In genomic region chr2:127251880-127252527, GRCm38 (mm10) we compare ENCODE assay signal across 12 mouse cellular contexts. TPM values are rescaled to one million over a fixed set of nuclear protein-coding genes. Genes with fewer than 3 reads are reported as not detected.
DNase-seq lines count a peak whose midpoint lies in the region; ATAC-seq and TF ChIP-seq lines count a peak whose summit lies in the region.
"Had no signal": no experiment of that assay in that cellular context is flagged by ENCODE, and none has a peak within 500 bp of the region (broad histone marks: within the 10 kb centered on the region; RNA-seq: fewer than 3 reads in every experiment).

No protein-coding gene starts in this region.

- WGBS in midbrain, embryonic 14.5 days: 88% methylated on average over 3 of the region's 3 CpGs
- 71% methylated on average over 3 of the region's 3 CpGs for WGBS in midbrain, embryonic 11.5 days
- WGBS in heart, embryonic 14.5 days: 31% methylated on average over 3 of the region's 3 CpGs
- 53% methylated on average over 3 of the region's 3 CpGs for WGBS in stomach, postnatal 0 days

- H3K36me3 ChIP-seq in midbrain, embryonic 14.5 days (ENCODE audit: control insufficient read depth, insufficient read depth, low read length): peaks cover 18% of the 10 kb centered on the region
- H3K36me3 ChIP-seq in midbrain, embryonic 11.5 days (ENCODE audit: control insufficient read depth, insufficient read depth, low read length): peaks cover 2% of the 10 kb centered on the region
- H3K36me3 ChIP-seq in heart, embryonic 14.5 days (ENCODE audit: control insufficient read depth, insufficient read depth, low read length): peaks cover 24% of the 10 kb centered on the region
- peaks cover 4% of the 10 kb centered on the region; the same call in 1 of the 2 replicates for H3K36me3 ChIP-seq in stomach, postnatal 0 days (ENCODE audit: control insufficient read depth, insufficient read depth, low read length)

- H3K9ac ChIP-seq in midbrain, embryonic 14.5 days (replicated peaks; ENCODE audit: low read length): 0 out of 2 replicates have a peak overlapping the region, but pooled peaks have one; percentile 9
- no peak overlapping the region for H3K9ac ChIP-seq in midbrain, embryonic 11.5 days (ENCODE audit: low read length)
- H3K9ac ChIP-seq in heart, embryonic 14.5 days (ENCODE audit: low read length): 0 out of 2 replicates have a peak overlapping the region, but pooled peaks have one; percentile 17
- peak overlapping the region; percentile 43 for H3K9ac ChIP-seq in stomach, postnatal 0 days (ENCODE audit: low read length)
- H3K9ac ChIP-seq: limb, embryonic 12.5 days; midbrain, embryonic 15.5 days had no signal

- no peak overlapping the region for H3K27ac ChIP-seq in midbrain, embryonic 14.5 days (replicated peaks; ENCODE audit: low read depth, low read length)
- H3K27ac ChIP-seq in midbrain, embryonic 11.5 days (ENCODE audit: low read depth, low read length): no peak overlapping the region
- peak overlapping the region; percentile 45 to 61 for H3K27ac ChIP-seq in heart, embryonic 14.5 days (replicated peaks in 1 of 2; ENCODE audit: control insufficient read depth in 1 of 2, insufficient read depth in 1 of 2, low read depth in 2 of 2, low read length in 2 of 2)
- H3K27ac ChIP-seq in stomach, postnatal 0 days (replicated peaks): 0 out of 2 replicates have a peak overlapping the region, but pooled peaks have one; percentile 8
- H3K27ac ChIP-seq in layer of hippocampus, adult 2 months: no peak overlapping the region
- H3K27ac ChIP-seq: limb, embryonic 12.5 days; midbrain, embryonic 15.5 days had no signal

- H3K4me3 ChIP-seq in midbrain, embryonic 14.5 days (replicated peaks; ENCODE audit: low read depth, low read length): no peak overlapping the region
- no peak overlapping the region for H3K4me3 ChIP-seq in midbrain, embryonic 11.5 days (ENCODE audit: low read depth, low read length)
- H3K4me3 ChIP-seq in heart, embryonic 14.5 days (ENCODE audit: control insufficient read depth in 1 of 2, insufficient read depth in 1 of 2, low read depth in 1 of 2, low read length in 2 of 2): no peak overlapping the region
- H3K4me3 ChIP-seq in stomach, postnatal 0 days (ENCODE audit: low read depth, low read length): no peak overlapping the region
- H3K4me3 ChIP-seq in layer of hippocampus, adult 2 months: no peak overlapping the region
- H3K4me3 ChIP-seq: erythroblast, embryonic 14.5 days; limb, embryonic 12.5 days; midbrain, embryonic 15.5 days had no signal

- TF ChIP-seq CTCF in stomach, postnatal 0 days (IDR thresholded peaks at IDR 0.05; ENCODE audit: low read depth): no peak
- TF ChIP-seq CTCF in layer of hippocampus, adult 2 months (conservative IDR thresholded peaks at IDR 0.05): no peak

- H3K27me3 ChIP-seq in midbrain, embryonic 14.5 days (ENCODE audit: control insufficient read depth, insufficient read depth, low read length): no peaks in the 10 kb centered on the region
- no peaks in the 10 kb centered on the region for H3K27me3 ChIP-seq in midbrain, embryonic 11.5 days (ENCODE audit: control insufficient read depth, insufficient read depth, low read length)
- no peaks in the 10 kb centered on the region for H3K27me3 ChIP-seq in heart, embryonic 14.5 days (ENCODE audit: control insufficient read depth, insufficient read depth, low read length)
- H3K27me3 ChIP-seq in stomach, postnatal 0 days (ENCODE audit: control insufficient read depth, insufficient read depth, low read length): no peaks in the 10 kb centered on the region
- H3K27me3 ChIP-seq: limb, embryonic 12.5 days; midbrain, embryonic 15.5 days had no signal

- no peak for ATAC-seq in midbrain, embryonic 14.5 days (ENCODE audit: low FRiP score, low TSS enrichment)
- no peak for ATAC-seq in midbrain, embryonic 11.5 days (ENCODE audit: low FRiP score)
- no peak for ATAC-seq in heart, embryonic 14.5 days (ENCODE audit: insufficient number of reproducible peaks, insufficient read depth, low FRiP score, low read depth)
- no peak for ATAC-seq in stomach, postnatal 0 days (ENCODE audit: low FRiP score, low TSS enrichment)
- ATAC-seq: midbrain, embryonic 15.5 days had no signal

- H3K4me2 ChIP-seq in midbrain, embryonic 14.5 days (ENCODE audit: low read length): no peak overlapping the region
- H3K4me2 ChIP-seq in midbrain, embryonic 11.5 days: no peak overlapping the region
- H3K4me2 ChIP-seq in heart, embryonic 14.5 days (ENCODE audit: low read length): no peak overlapping the region
- no peak overlapping the region for H3K4me2 ChIP-seq in stomach, postnatal 0 days (replicated peaks; ENCODE audit: low read depth)
- H3K4me2 ChIP-seq: limb, embryonic 12.5 days; midbrain, embryonic 15.5 days had no signal

- peaks cover 13% of the 10 kb centered on the region for H3K4me1 ChIP-seq in midbrain, embryonic 14.5 days (ENCODE audit: control insufficient read depth, insufficient read depth, low read length)
- H3K4me1 ChIP-seq in midbrain, embryonic 11.5 days (ENCODE audit: control insufficient read depth, insufficient read depth, low read length): peaks cover 12% of the 10 kb centered on the region
- peaks cover 12 to 36% of the 10 kb centered on the region in 2 experiments for H3K4me1 ChIP-seq in heart, embryonic 14.5 days (ENCODE audit: control insufficient read depth in 2 of 2, insufficient read depth in 2 of 2, low read length in 2 of 2)
- no peaks in the 10 kb centered on the region; the same call in 1 of the 2 replicates for H3K4me1 ChIP-seq in stomach, postnatal 0 days (replicated peaks; ENCODE audit: control insufficient read depth, insufficient read depth)

- no peak for TF ChIP-seq EP300 in stomach, postnatal 0 days (optimal IDR thresholded peaks at IDR 0.05)

- peak; percentile 65 to 85 for DNase-seq in adrenal gland, adult (ENCODE audit: inconsistent age in 2 of 2, low spot score in 1 of 2)
- no peak for DNase-seq in adrenal gland, postnatal 4 days (ENCODE audit: low spot score in 2 of 2)
- DNase-seq in midbrain, embryonic 14.5 days: no peak
- DNase-seq in midbrain, embryonic 11.5 days (ENCODE audit: low spot score, missing footprints): no peak
- no peak for DNase-seq in stomach, postnatal 0 days (ENCODE audit: low spot score)
- DNase-seq in frontal cortex, postnatal 14 days (ENCODE audit: low spot score in 2 of 2): no peak
- no peak for DNase-seq in layer of hippocampus, adult 2 months (ENCODE audit: low spot score in 2 of 2)
- DNase-seq: thymus, adult 18-20 months had no signal

- no peaks in the 10 kb centered on the region for H3K9me3 ChIP-seq in midbrain, embryonic 14.5 days (ENCODE audit: control insufficient read depth, low read length)
- H3K9me3 ChIP-seq in midbrain, embryonic 11.5 days (ENCODE audit: control insufficient read depth, low read length): no peaks in the 10 kb centered on the region
- H3K9me3 ChIP-seq in heart, embryonic 14.5 days (ENCODE audit: control insufficient read depth, low read length): no peaks in the 10 kb centered on the region
- no peaks in the 10 kb centered on the region for H3K9me3 ChIP-seq in stomach, postnatal 0 days (ENCODE audit: control insufficient read depth, low read length)
- H3K9me3 ChIP-seq: limb, embryonic 12.5 days; midbrain, embryonic 15.5 days had no signal

RNA-seq across cellular contexts. Expression of gene Tmem127, which starts 4.3 kb away (rescaled TPM):
- 10 to 100 TPM; 69.4 to 70.0 TPM for total RNA-seq in adrenal gland, postnatal 4 days (2021)
- polyA plus RNA-seq in midbrain, embryonic 14.5 days (2014; fragmentation: Nextera tagmentation; extraction: Ambion mirVana): 35.0 and 35.4 TPM in 2 replicates
- 24.6 and 26.4 TPM in 2 replicates for polyA plus RNA-seq in midbrain, embryonic 11.5 days (2014; fragmentation: Nextera tagmentation; extraction: Ambion mirVana)
- 17.1 and 17.7 TPM in 2 replicates for polyA plus RNA-seq in heart, embryonic 14.5 days (2014; fragmentation: Nextera tagmentation; extraction: Ambion mirVana)
- polyA plus RNA-seq in stomach, postnatal 0 days (2015; fragmentation: Nextera tagmentation; extraction: Ambion mirVana): 27.0 and 27.1 TPM in 2 replicates
- 10 to 100 TPM; 67.5 to 78.5 TPM for total RNA-seq in layer of hippocampus, adult 2 months (2021)

RNA-seq across cellular contexts. Expression of gene Ciao1, which starts 4.4 kb away (rescaled TPM):
- total RNA-seq in adrenal gland, postnatal 4 days (2021): 10 to 100 TPM; 96.7 to 98.6 TPM
- polyA plus RNA-seq in midbrain, embryonic 14.5 days (2014; fragmentation: Nextera tagmentation; extraction: Ambion mirVana): 50.4 and 56.4 TPM in 2 replicates
- 56.6 and 60.3 TPM in 2 replicates for polyA plus RNA-seq in midbrain, embryonic 11.5 days (2014; fragmentation: Nextera tagmentation; extraction: Ambion mirVana)
- 55.6 and 61.7 TPM in 2 replicates for polyA plus RNA-seq in heart, embryonic 14.5 days (2014; fragmentation: Nextera tagmentation; extraction: Ambion mirVana)
- 41.6 and 42.0 TPM in 2 replicates for polyA plus RNA-seq in stomach, postnatal 0 days (2015; fragmentation: Nextera tagmentation; extraction: Ambion mirVana)
- total RNA-seq in layer of hippocampus, adult 2 months (2021): 10 to 100 TPM; 76.1 to 85.1 TPM

RNA-seq across cellular contexts. Expression of gene Stard7, which starts 18.0 kb away (rescaled TPM):
- 100 to 1,000 TPM; 145 to 149 TPM for total RNA-seq in adrenal gland, postnatal 4 days (2021)
- 77.1 and 113 TPM in 2 replicates for polyA plus RNA-seq in midbrain, embryonic 14.5 days (2014; fragmentation: Nextera tagmentation; extraction: Ambion mirVana)
- polyA plus RNA-seq in midbrain, embryonic 11.5 days (2014; fragmentation: Nextera tagmentation; extraction: Ambion mirVana): 85.0 and 86.4 TPM in 2 replicates
- polyA plus RNA-seq in heart, embryonic 14.5 days (2014; fragmentation: Nextera tagmentation; extraction: Ambion mirVana): 128 and 136 TPM in 2 replicates
- 57.3 and 62.7 TPM in 2 replicates for polyA plus RNA-seq in stomach, postnatal 0 days (2015; fragmentation: Nextera tagmentation; extraction: Ambion mirVana)
- 100 to 1,000 TPM; 112 to 117 TPM for total RNA-seq in layer of hippocampus, adult 2 months (2021)

RNA-seq across cellular contexts. Expression of gene Snrnp200, which starts 43.8 kb away (rescaled TPM):
- 10 to 100 TPM; 86.1 to 96.0 TPM for total RNA-seq in adrenal gland, postnatal 4 days (2021)
- polyA plus RNA-seq in midbrain, embryonic 14.5 days (2014; fragmentation: Nextera tagmentation; extraction: Ambion mirVana): 59.6 and 75.8 TPM in 2 replicates
- polyA plus RNA-seq in midbrain, embryonic 11.5 days (2014; fragmentation: Nextera tagmentation; extraction: Ambion mirVana): 99.9 and 100 TPM in 2 replicates
- polyA plus RNA-seq in heart, embryonic 14.5 days (2014; fragmentation: Nextera tagmentation; extraction: Ambion mirVana): 47.2 and 47.7 TPM in 2 replicates
- 13.8 and 16.9 TPM in 2 replicates for polyA plus RNA-seq in stomach, postnatal 0 days (2015; fragmentation: Nextera tagmentation; extraction: Ambion mirVana)
- 10 to 100 TPM; 94.9 to 95.2 TPM for total RNA-seq in layer of hippocampus, adult 2 months (2021)

RNA-seq across cellular contexts. Expression of gene 1810024B03Rik, which starts 43.9 kb away (rescaled TPM):
- 1 to 10 TPM; 1.9 to 3.2 TPM for total RNA-seq in adrenal gland, postnatal 4 days (2021)
- 1.2 and 1.3 TPM in 2 replicates for polyA plus RNA-seq in midbrain, embryonic 14.5 days (2014; fragmentation: Nextera tagmentation; extraction: Ambion mirVana)
- polyA plus RNA-seq in midbrain, embryonic 11.5 days (2014; fragmentation: Nextera tagmentation; extraction: Ambion mirVana): 3.2 and 3.5 TPM in 2 replicates
- 1.4 and 1.8 TPM in 2 replicates for polyA plus RNA-seq in heart, embryonic 14.5 days (2014; fragmentation: Nextera tagmentation; extraction: Ambion mirVana)
- polyA plus RNA-seq in stomach, postnatal 0 days (2015; fragmentation: Nextera tagmentation; extraction: Ambion mirVana): 1.7 and 1.8 TPM in 2 replicates
- total RNA-seq in layer of hippocampus, adult 2 months (2021): 1 to 10 TPM in 1 of 2 experiments, under 1 TPM in 1; 0.91 to 1.1 TPM
- polyA plus RNA-seq: erythroblast, embryonic 14.5 days had no signal

Comparison
In these comparisons a context has a peak if more than half of its experiments do, and no peak if none do; other contexts are left out.
1. DNase-seq: peak in adrenal gland, adult (2 of 2); none in adrenal gland, postnatal 4 days (0 of 2), midbrain, embryonic 14.5 days (single experiment), midbrain, embryonic 11.5 days (single experiment), stomach, postnatal 0 days (single experiment), frontal cortex, postnatal 14 days (0 of 2) and layer of hippocampus, adult 2 months (0 of 2).
2. H3K27ac ChIP-seq: peak in heart, embryonic 14.5 days (2 of 2) and stomach, postnatal 0 days (single experiment); none in midbrain, embryonic 14.5 days (single experiment), midbrain, embryonic 11.5 days (single experiment) and layer of hippocampus, adult 2 months (single experiment).